Mouse (Mus musculus) embryonic fibroblast, embryonic 13.5 days (primary cell): ENCODE results near the gene Disp2.

Experiments
- CTCF ChIP-seq: IDR thresholded peaks from 2 replicates; pipeline ENCODE4 v1.5.1; 2011; ENCODE audit warnings: mild to moderate bottlenecking, control low read depth, low read length, moderate library complexity, borderline replicate concordance; ENCODE audit not compliant: insufficient read depth
- POLR2A ChIP-seq: IDR thresholded peaks from 2 replicates; pipeline ENCODE4 v1.6.1; 2011; ENCODE audit warnings: low read depth, mild to moderate bottlenecking, control low read depth, low read length, moderate library complexity

DNA sequence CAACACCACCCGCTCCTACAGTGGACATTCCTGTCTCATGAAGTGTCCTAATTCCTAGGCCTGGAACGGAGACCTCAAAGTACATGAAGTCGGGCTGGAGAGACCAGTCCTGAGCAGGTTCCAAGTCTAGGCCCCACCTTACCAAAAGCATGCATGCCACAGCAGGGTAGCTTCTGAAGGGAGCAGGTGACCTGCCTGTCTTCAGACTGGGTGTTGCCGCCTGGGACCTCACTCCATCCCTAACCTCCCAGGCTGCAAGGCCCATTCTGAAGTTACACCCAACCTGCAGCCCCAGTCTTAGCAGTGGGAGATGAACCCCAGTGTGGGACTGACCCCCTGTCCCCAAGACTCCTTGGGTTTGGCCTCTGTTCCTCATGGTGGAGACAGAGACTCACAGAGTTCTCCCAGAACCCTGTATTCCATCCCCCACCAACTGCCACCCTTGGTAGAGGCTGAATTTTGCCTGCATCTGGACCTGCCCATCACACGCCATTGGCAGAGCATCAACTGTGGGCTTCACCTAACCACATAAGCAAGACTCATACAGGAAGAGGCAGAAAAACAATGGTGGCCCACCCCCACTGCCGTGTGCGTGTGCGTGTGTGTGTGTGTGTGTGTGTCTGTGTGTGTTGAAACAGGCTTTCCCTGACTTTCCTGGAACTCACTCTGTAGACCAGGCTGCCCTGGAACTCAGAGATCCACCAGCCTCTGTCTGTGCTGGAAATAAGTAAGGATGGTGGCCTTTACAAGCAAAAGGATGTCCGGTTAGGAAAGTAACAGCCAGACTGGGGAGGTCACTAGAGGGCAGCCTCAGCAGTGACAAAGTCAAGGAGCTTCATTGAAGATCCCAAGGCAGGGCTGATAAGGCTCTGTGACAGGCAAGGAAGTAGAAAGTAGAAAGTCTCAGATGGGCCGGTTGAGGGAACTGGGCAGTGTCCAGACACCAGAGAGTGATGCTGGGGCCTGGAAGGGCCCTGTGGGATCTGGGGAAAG, 13.2 kb upstream of the Disp2 start:
- no peak for TF ChIP-seq CTCF
- TF ChIP-seq POLR2A = no peak
